17 mouse cellular contexts compared by ENCODE assay signal in the genomic region with DNA sequence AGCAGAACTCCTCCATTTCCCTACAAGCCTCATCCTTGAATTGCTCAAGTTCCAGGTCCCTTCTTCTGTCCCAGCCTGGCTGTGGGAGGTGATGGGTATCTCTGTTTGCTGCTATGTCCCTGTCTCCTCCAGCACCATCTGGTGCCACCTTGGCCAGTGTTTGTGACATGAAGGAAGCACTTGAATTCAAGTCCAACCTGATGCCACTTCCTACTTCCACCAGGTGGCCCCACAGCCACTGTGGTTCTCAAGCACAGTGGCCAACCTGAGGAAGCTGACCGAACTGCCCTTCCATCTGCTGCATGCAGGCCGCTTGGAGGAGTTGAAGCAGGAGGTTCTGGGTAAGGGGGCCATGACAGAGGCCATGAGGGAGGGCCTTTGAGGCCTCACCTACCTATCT. TPM values are rescaled to one million over a fixed set of nuclear protein-coding genes. Genes with fewer than 3 reads are reported as not detected.
DNase-seq lines count a peak whose midpoint lies in the region; ATAC-seq and TF ChIP-seq lines count a peak whose summit lies in the region.
"Had no signal": no experiment of that assay in that cellular context is flagged by ENCODE, and none has a peak within 500 bp of the region (broad histone marks: within the 10 kb centered on the region; RNA-seq: fewer than 3 reads in every experiment).

No protein-coding gene starts in this region.

- no peaks in the 10 kb centered on the region for H3K79me2 ChIP-seq in heart, adult 2 months (replicated peaks; ENCODE audit: control insufficient read depth, insufficient read depth, low read length)
- H3K79me2 ChIP-seq in MEL (ENCODE audit: control insufficient read depth, insufficient read depth, low read length, poor library complexity), result no peaks in the 10 kb centered on the region

- H3K27me3 ChIP-seq in heart, adult 2 months (ENCODE audit: control insufficient read depth, insufficient read depth, low read length), result no peaks in the 10 kb centered on the region
- no peaks in the 10 kb centered on the region for H3K27me3 ChIP-seq in liver, postnatal 0 days (ENCODE audit: insufficient read depth, low read length)
- H3K27me3 ChIP-seq in liver, embryonic 12.5 days (replicated peaks), result no peaks in the 10 kb centered on the region
- peaks cover 3 to 4% of the 10 kb centered on the region in 2 experiments; a peak in 1 of 4 replicates for H3K27me3 ChIP-seq in MEL (ENCODE audit: control insufficient read depth in 1 of 2, insufficient read depth in 2 of 2, low read length in 2 of 2)
- H3K27me3 ChIP-seq: hindbrain, embryonic 15.5 days; limb, embryonic 12.5 days; lung, embryonic 15.5 days had no signal

- no peak for ATAC-seq in liver, postnatal 0 days
- no peak for ATAC-seq in liver, embryonic 12.5 days
- ATAC-seq in neutrophil, adult 5-6 weeks (ENCODE audit: extremely low read depth, insufficient number of reproducible peaks, low FRiP score, poor library complexity, severe bottlenecking), result peak; percentile 36; the same call in 1 of the 2 replicates
- ATAC-seq: forebrain, embryonic 14.5 days had no signal

- no peaks in the 10 kb centered on the region for H3K9me3 ChIP-seq in liver, postnatal 0 days (ENCODE audit: low read length)
- no peaks in the 10 kb centered on the region for H3K9me3 ChIP-seq in liver, embryonic 12.5 days (replicated peaks)
- no peaks in the 10 kb centered on the region for H3K9me3 ChIP-seq in MEL (replicated peaks; ENCODE audit: insufficient read depth, low read length)
- H3K9me3 ChIP-seq: hindbrain, embryonic 15.5 days; limb, embryonic 12.5 days; lung, embryonic 15.5 days had no signal

- H3K27ac ChIP-seq in heart, adult 2 months, result no peak overlapping the region
- H3K27ac ChIP-seq in liver, postnatal 0 days (ENCODE audit: low read depth), result no peak overlapping the region
- H3K27ac ChIP-seq in liver, embryonic 12.5 days, result no peak overlapping the region
- no peak overlapping the region for H3K27ac ChIP-seq in MEL (ENCODE audit: control insufficient read depth, low read depth, low read length)
- H3K27ac ChIP-seq: hindbrain, embryonic 15.5 days; limb, embryonic 12.5 days; lung, embryonic 15.5 days had no signal

- DNase-seq in heart, adult 2 months, result no peak
- DNase-seq in heart, postnatal 14 days, result no peak
- no peak for DNase-seq in liver, postnatal 0 days
- DNase-seq in MEL (ENCODE audit: low read depth, low spot score), result no peak
- no peak for DNase-seq in T-cell, adult 2 months (ENCODE audit: low spot score)
- DNase-seq: adrenal gland, postnatal 36 days; heart, adult 18-20 months; heart, postnatal 10 days; kidney, adult 9 months; thymus, postnatal 4 days had no signal

- no peaks in the 10 kb centered on the region for H3K4me1 ChIP-seq in heart, adult 2 months (ENCODE audit: control insufficient read depth, insufficient read depth, low read length)
- H3K4me1 ChIP-seq in liver, postnatal 0 days (ENCODE audit: insufficient read depth), result no peaks in the 10 kb centered on the region
- no peaks in the 10 kb centered on the region for H3K4me1 ChIP-seq in liver, embryonic 12.5 days
- H3K4me1 ChIP-seq in MEL (ENCODE audit: control insufficient read depth in 1 of 2, insufficient read depth in 2 of 2, low read length in 2 of 2), result no peaks in the 10 kb centered on the region
- H3K4me1 ChIP-seq: hindbrain, embryonic 15.5 days; limb, embryonic 12.5 days; lung, embryonic 15.5 days had no signal

- no peak overlapping the region for H3K4me3 ChIP-seq in heart, adult 2 months
- H3K4me3 ChIP-seq in liver, postnatal 0 days (ENCODE audit: low read depth, low read length), result no peak overlapping the region
- H3K4me3 ChIP-seq in liver, embryonic 12.5 days, result no peak overlapping the region
- H3K4me3 ChIP-seq in MEL (ENCODE audit: control insufficient read depth in 1 of 2, insufficient read depth in 1 of 2, low read depth in 2 of 2, low read length in 2 of 2), result no peak overlapping the region
- H3K4me3 ChIP-seq: hindbrain, embryonic 15.5 days; limb, embryonic 12.5 days; lung, embryonic 15.5 days had no signal

- intact Hi-C loops in heart, adult 2 months (cut with DNase I), result no loop called here
- intact Hi-C loops in heart, postnatal 14 days (cut with DNase I), result no loop called here

- no peaks in the 10 kb centered on the region for H3K36me3 ChIP-seq in heart, adult 2 months (ENCODE audit: control insufficient read depth, insufficient read depth, low read length)
- no peaks in the 10 kb centered on the region for H3K36me3 ChIP-seq in liver, postnatal 0 days (replicated peaks; ENCODE audit: insufficient read depth, low read length)
- H3K36me3 ChIP-seq in liver, embryonic 12.5 days, result no peaks in the 10 kb centered on the region
- no peaks in the 10 kb centered on the region for H3K36me3 ChIP-seq in MEL (ENCODE audit: control insufficient read depth in 1 of 2, insufficient read depth in 2 of 2, low read length in 2 of 2)
- H3K36me3 ChIP-seq: hindbrain, embryonic 15.5 days; limb, embryonic 12.5 days; lung, embryonic 15.5 days had no signal

- TF ChIP-seq EP300 in heart, adult 2 months (IDR thresholded peaks at IDR 0.05; ENCODE audit: insufficient read depth, low read depth, low read length), result no peak
- TF ChIP-seq EP300 in liver, postnatal 0 days (IDR thresholded peaks at IDR 0.05; ENCODE audit: low read depth), result no peak
- TF ChIP-seq EP300 in MEL (IDR thresholded peaks at IDR 0.05; ENCODE audit: low read depth in 1 of 2, low read length in 2 of 2), result no peak

- WGBS in heart, adult 2 months, result 95% methylated on average over 2 of the region's 2 CpGs
- 75% methylated on average over 2 of the region's 2 CpGs for WGBS in liver, postnatal 0 days (ENCODE audit: insufficient replicate concordance)
- 49% methylated on average over 2 of the region's 2 CpGs for whole genome bisulfite sequencing in liver, embryonic 12.5 days (ENCODE audit: insufficient replicate concordance)

- TF ChIP-seq RAD21 in MEL (IDR thresholded peaks at IDR 0.05; ENCODE audit: low read depth, low read length), result no peak; the same call in 1 of the 2 replicates

- no peak for TF ChIP-seq POLR2A in heart, adult 2 months (IDR thresholded peaks at IDR 0.05; ENCODE audit: insufficient read depth, low read depth, low read length)
- no peak for TF ChIP-seq POLR2A in MEL (IDR thresholded peaks at IDR 0.05; ENCODE audit: control insufficient read depth in 1 of 2, insufficient read depth in 1 of 2, low read depth in 1 of 2, low read length in 2 of 2, poor library complexity in 1 of 2)

- no peak overlapping the region for H3K4me2 ChIP-seq in liver, postnatal 0 days (ENCODE audit: low read depth, low read length)
- H3K4me2 ChIP-seq in liver, embryonic 12.5 days, result no peak overlapping the region
- H3K4me2 ChIP-seq: hindbrain, embryonic 15.5 days; limb, embryonic 12.5 days; lung, embryonic 15.5 days; midbrain, embryonic 11.5 days had no signal

- H3K9ac ChIP-seq in heart, adult 2 months (ENCODE audit: low read depth, low read length), result no peak overlapping the region
- H3K9ac ChIP-seq in liver, postnatal 0 days (replicated peaks), result no peak overlapping the region
- no peak overlapping the region for H3K9ac ChIP-seq in liver, embryonic 12.5 days
- H3K9ac ChIP-seq in MEL (ENCODE audit: control insufficient read depth, low read depth, low read length, poor library complexity, severe bottlenecking), result no peak overlapping the region
- H3K9ac ChIP-seq: hindbrain, embryonic 15.5 days; limb, embryonic 12.5 days; lung, embryonic 15.5 days had no signal

- TF ChIP-seq CTCF in heart, adult 2 months (IDR thresholded peaks at IDR 0.05), result peak; percentile 20; the same call in 1 of the 2 replicates
- TF ChIP-seq CTCF in liver, postnatal 0 days (IDR thresholded peaks at IDR 0.05; ENCODE audit: low read depth), result peak; percentile 47
- peak in 2 of 3 experiments; percentile 17 to 21; a peak in 2 of 6 replicates for TF ChIP-seq CTCF in MEL (IDR thresholded peaks at IDR 0.05 in 2 of 3, conservative IDR thresholded peaks at IDR 0.05 in 1 of 3; ENCODE audit: control insufficient read depth in 1 of 3, insufficient read depth in 1 of 3, low read depth in 2 of 3, low read length in 3 of 3, poor library complexity in 1 of 3, severe bottlenecking in 1 of 3)

TF ChIP-seq in MEL, 35 proteins besides CTCF, POLR2A, EP300 and RAD21:
- TF ChIP-seq POLR2AphosphoS2 (IDR thresholded peaks at IDR 0.05; ENCODE audit: low read length) (no peak), SMC3 (IDR thresholded peaks at IDR 0.05; ENCODE audit: low read depth, low read length) (peak; percentile 23; the same call in 1 of the 2 replicates)

RNA-seq across cellular contexts. Expression of gene Nwd1, which starts 27.7 kb away (rescaled TPM):
- total RNA-seq in heart, adult 2 months (2021), result under 1 TPM; 0.25 to 0.29 TPM
- 0.18 and 0.27 TPM in 2 replicates for polyA plus RNA-seq in heart, adult 2 months (2012; rRNA removed)
- total RNA-seq in heart, postnatal 14 days (2021), result under 1 TPM; 0.62 to 0.88 TPM
- not detected in 2 replicates for polyA plus RNA-seq in liver, postnatal 0 days (2015; fragmentation: Nextera tagmentation; extraction: Ambion mirVana)
- 0.01 TPM in 1 of 2 replicates, not detected in the other for polyA plus RNA-seq in liver, embryonic 12.5 days (2016; fragmentation: Nextera tagmentation; extraction: Ambion mirVana)
- 0.03 TPM in 1 of 2 replicates, not detected in the other for total RNA-seq in MEL (2012; rRNA removed)
- polyA plus RNA-seq in MEL (2012; ENCODE audit: insufficient read depth in 1 of 2, insufficient read length in 2 of 2, low read depth in 1 of 2, low replicate concordance in 2 of 2, missing spikeins in 1 of 2), result under 1 TPM in 1 of 2 experiments, not detected in 1; 0.03 TPM
- 0.12 TPM in 2 replicates for total RNA-seq in neutrophil, adult 5-6 weeks (2017)
- polyA plus RNA-seq: limb, embryonic 12.5 days had no signal

RNA-seq across cellular contexts. Expression of gene Sin3b, which starts 48.9 kb away (rescaled TPM):
- 10 to 100 TPM; 75.2 to 79.4 TPM for total RNA-seq in heart, adult 2 months (2021)
- polyA plus RNA-seq in heart, adult 2 months (2012; rRNA removed), result 91.6 and 97.5 TPM in 2 replicates
- 10 to 100 TPM; 87.1 to 88.6 TPM for total RNA-seq in heart, postnatal 14 days (2021)
- 81.1 and 87.7 TPM in 2 replicates for polyA plus RNA-seq in liver, postnatal 0 days (2015; fragmentation: Nextera tagmentation; extraction: Ambion mirVana)
- 73.0 and 80.0 TPM in 2 replicates for polyA plus RNA-seq in liver, embryonic 12.5 days (2016; fragmentation: Nextera tagmentation; extraction: Ambion mirVana)
- total RNA-seq in MEL (2012; rRNA removed), result 123 and 139 TPM in 2 replicates
- 100 to 1,000 TPM in 1 of 2 experiments, not detected in 1; 115 TPM for polyA plus RNA-seq in MEL (2012; ENCODE audit: insufficient read depth in 1 of 2, insufficient read length in 2 of 2, low read depth in 1 of 2, low replicate concordance in 2 of 2, missing spikeins in 1 of 2)
- 124 and 128 TPM in 2 replicates for total RNA-seq in neutrophil, adult 5-6 weeks (2017)
